Mouse (Mus musculus) heart, adult 2 months (tissue): ENCODE results near the gene Sobp.

Source experiments
- CTCF ChIP-seq: fragments of 200-600 bp; IDR thresholded peaks from 2 replicates; pipeline ENCODE4 v1.8.1; 2022; ENCODE audit warnings: antibody characterized with exemption, mild to moderate bottlenecking, moderate library complexity
- EP300 ChIP-seq: fragments of 200-500 bp; IDR thresholded peaks from 2 replicates; pipeline ENCODE4 v1.6.1; 2011; ENCODE audit warnings: low read depth, low read length, control low read depth; ENCODE audit not compliant: insufficient read depth

GRCm38 (mm10) chr10:43073281-43073680 is 101.0 kb downstream of the Sobp start:
- TF ChIP-seq EP300: no peak
- TF ChIP-seq CTCF: no peak
